Mouse (Mus musculus) adrenal gland, adult 2 months (tissue): ENCODE data around the gene Secisbp2. TPM values are rescaled to one million over a fixed set of nuclear protein-coding genes. Genes with fewer than 3 reads are reported as not detected.

ENCODE experiments used
- DNase-seq: peaks from one replicate; pipeline ENCODE4 v3.0.0; 2021
- polyA plus RNA-seq: library from polyadenylated mRNA; depleted of rRNA; stranded (reverse); fragments of >200 nt; gene quantifications from 2 replicates; pipeline ENCODE4 v1.2.3, GENCODE M21; 2012
- total RNA-seq, 2 experiments: library from RNA; stranded (reverse); gene quantifications; 2 replicates each; pipeline ENCODE4 v1.2.3; 2021

Gene Secisbp2
- total and polyA plus RNA-seq, 3 experiments, result 18.0 to 26.4 (median 18.3) TPM

DNA sequence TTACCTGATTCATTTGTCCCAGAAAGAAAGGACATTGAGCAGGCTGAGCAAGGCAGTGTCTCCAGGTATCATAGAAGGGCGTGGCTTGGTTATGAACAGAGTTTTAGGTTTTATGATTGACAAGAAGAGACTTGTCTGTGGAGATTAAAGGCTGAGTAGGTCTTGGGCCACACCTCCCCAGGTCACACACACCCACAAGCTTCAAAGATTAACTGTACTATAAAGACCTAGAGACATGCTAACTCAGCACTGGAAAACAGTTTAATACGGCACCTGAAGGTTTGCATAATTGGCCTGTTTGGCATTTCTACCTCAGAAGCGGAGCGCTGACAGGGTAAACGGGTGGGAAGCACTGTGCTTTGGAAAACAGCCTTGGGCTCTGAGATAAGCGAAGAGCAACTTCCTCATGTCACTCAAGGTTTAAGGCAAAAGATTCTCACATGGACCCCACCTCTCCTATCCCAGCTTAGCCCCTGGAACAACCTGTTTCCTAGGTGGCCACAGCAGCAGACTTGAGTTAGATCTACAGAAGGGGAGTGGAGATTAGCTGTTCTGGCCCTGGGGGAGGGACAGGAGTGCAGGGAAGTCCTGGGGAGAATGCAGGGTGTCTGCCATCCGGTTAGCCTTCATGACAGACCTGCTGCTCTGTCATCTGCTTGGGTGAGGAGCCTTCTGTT is 33.9 kb downstream of the Secisbp2 start:
- DNase-seq, result no peak

DNA sequence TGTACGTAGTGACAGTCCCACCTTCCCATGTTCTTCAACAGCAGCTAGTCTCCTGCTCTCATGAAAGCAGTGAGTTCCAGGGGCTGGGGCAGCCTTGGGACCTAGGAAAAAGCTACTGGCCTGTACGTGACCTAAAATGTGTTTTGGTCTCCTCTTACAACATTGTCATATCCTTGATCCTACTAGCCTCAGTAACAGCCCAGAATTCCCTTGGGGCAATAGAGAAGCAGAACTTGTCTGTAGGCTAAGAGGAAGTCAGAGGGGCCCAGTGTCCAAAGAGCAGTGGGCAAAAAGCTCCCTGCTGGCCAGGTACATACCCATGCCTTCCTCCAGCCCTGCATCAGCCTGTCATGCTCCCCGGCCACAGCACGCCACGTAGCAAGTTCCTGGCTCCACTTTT is 35.5 kb downstream of the Secisbp2 start:
- DNase-seq, result no peak

DNA sequence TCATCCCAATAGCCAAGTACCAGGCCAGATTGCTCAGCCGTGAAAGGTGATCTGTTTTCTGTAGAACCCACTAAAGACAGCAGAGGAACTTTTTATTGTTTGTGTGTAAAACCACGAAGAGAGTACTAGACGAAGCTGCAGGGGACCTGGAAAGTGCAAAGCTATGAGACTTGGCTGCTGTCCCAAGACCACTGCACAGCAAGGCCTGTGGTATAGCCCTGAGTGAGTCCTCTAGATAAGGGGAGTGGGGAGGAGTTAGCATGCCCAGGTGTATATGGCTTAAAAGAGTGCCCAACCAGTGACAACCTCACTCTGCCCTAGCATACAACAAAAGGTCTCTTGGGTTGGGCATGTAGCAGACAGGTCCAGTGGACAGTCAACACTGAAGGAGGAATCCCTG is 37.2 kb downstream of the Secisbp2 start:
- no peak for DNase-seq

DNA sequence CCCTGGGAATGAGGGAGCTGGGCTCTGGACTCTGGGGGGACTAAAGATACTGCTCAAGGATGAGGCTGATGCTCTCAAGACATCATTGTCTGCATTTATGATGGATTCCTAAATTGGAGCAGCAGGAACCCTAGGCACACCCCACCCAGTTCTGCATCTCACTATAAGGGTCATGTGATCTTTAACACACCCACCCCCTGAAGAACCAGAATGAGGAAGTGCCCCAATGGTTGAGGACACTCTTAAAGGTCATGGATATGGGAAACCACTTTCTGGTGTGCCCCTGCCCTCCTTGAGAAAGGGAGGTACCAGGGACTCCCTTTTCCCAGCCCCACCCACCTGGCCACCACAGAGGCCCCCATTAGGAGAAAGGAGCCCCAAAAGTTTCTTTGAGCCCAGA is 45.0 kb downstream of the Secisbp2 start:
- no peak for DNase-seq

DNA sequence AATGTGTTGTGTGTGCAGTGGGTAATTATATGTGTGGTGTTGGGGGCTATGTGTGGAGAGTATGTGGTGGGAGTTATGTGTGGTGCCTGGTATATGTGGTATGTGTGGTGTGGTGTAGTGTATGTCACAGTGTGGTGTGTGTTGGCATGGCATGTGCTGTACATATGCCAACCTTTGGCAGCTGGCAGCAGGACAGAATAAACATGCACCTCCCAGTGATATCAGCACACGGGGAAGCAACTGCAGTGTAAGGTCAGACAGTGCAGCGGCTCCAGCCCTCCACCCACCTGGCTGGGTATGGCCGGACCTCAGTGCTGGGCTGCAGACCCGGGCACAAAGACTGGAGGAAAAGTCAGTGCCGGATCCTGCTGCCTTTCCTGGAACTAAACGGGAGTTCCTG is 46.0 kb downstream of the Secisbp2 start:
- no peak for DNase-seq

DNA sequence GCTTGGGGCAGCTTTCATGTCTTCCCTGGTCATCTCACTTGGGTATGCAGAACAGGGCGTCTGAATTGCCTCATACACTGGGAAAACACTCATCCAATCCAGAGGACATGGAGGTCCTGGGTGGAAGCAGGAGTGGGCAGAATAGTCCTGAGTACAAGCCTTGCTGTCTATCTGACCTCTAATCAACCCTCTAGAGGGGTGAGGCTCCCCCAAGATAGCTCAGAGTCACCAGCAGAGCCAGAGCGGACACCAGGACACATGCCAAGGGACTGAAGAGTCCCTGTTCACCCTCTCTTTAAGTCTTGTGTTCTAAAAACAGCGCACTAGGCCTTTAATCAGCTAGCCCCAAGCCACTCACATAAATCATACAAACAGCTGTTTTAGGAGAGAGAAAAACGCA is 46.4 kb downstream of the Secisbp2 start:
- DNase-seq, result no peak

DNA sequence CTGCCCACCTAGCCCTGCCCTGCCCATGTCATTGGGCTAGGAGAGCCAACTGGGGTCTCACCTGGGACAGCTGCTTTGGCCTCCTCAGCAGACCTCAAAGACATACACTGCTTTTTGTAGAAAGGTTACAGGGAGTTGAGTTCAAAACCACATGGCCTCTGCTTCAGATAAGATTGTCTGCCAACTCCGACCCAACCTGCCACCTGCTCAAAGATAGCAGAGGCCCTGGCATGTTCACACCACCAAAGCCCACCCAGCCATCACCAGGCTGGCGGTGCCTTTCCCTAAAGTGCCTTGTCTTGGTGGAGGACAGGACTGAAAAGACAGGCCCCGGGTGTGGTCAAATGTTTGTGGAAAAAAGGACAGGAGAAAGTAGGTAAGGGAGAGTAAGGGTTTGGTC is 46.8 kb downstream of the Secisbp2 start:
- no peak for DNase-seq

DNA sequence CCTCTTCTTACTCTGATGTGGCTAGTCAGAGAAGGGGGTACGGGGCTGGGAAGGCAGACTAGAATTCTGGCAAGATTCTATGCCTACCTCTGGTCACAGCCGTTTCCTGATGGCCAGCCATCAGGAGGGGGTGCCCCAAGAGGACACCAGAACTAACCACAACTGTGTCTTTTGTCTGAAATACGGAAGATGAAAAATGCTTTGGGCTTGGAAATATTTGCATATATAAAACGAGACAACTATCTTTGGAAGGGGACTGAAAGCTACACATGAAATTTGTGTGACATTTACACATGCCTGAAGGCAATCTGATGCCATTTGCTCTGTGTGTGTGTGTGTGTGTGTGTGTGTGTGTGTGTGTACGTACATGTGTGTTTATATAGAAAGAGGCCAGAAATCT is 52.4 kb downstream of the Secisbp2 start:
- DNase-seq, result no peak

DNA sequence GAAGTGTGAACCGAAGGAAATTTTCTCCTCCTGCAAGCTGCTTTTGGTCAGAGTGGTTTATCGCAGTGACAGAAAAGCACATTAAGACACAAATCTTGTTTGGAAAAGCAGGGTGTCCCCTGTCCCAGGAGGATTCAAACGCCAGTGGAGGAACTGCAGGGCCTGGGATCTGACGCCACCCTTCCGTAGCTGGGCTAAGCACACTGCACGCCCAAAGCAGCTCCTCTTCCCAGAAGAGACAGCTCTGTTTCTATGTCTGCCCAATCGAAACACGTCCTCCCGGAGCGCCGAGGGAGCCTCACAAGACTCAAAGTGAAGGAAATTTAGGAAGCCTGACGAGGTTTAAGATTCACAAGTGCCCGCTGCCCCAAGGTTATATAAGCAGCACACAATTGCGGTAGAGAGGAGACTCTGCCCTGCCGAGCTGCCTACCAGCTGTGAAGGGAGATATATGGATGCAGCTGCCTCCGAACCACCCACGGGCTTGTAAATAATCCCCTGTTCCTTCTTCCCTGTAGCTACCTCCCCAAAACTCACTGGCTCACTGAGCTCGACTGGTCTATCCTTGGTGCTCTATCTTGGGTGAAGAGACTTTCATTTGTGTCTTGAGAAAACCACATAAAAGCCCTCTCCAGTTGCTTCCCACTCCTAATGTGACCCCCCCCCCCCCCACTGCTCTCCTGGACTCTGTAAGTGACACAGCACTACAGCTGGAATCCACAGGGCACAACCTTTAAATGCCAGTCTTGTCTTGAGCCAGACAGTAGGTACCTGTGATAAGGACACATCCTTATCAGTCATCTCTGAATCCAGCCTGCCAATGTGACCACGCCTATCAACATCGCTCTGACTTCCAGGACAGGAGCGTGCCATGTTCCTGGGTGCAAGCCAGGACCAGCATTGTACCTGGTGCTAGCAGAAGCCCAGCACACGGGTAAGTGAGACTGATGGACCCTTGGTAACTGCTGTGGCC is 54.7 kb downstream of the Secisbp2 start:
- no peak for DNase-seq

DNA sequence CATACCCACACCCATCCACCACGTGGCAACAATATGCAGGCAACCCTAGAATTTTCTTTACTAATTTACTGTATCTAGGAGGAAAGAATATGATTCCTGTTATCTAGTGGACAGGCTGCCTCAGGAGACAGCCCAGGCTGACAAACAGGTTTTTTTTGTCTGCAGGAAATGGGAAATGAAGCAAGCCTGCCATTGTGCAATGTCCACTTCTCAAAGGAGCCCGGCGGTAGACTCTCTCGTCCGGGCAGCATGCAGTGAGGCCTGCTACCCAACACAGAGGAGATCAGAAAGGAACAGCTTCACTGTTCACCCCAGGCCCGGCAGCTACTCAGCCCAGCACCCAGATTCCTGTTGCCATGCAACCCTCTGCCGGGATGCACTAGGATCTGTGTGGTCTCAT is 59.2 kb downstream of the Secisbp2 start:
- peak; percentile 35 for DNase-seq

DNA sequence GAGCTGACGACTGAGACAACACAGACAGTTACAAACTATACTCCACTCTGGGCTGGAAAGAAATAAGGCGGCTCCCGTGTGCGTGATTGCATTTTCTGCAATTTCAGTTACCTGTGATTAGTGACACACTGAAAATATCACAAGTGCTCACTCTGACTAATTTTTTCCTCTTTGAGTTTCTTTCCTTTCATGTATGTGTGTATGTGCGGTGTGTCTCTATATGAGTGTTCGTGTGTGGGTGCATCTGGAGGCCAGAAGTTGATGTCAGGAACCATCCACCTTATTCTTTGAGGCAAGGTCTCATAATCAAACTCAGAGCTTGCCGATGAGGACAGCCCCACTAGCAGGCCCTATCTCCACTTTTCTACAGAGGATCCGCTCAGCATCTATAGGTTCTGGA is 60.5 kb downstream of the Secisbp2 start:
- DNase-seq, result no peak

DNA sequence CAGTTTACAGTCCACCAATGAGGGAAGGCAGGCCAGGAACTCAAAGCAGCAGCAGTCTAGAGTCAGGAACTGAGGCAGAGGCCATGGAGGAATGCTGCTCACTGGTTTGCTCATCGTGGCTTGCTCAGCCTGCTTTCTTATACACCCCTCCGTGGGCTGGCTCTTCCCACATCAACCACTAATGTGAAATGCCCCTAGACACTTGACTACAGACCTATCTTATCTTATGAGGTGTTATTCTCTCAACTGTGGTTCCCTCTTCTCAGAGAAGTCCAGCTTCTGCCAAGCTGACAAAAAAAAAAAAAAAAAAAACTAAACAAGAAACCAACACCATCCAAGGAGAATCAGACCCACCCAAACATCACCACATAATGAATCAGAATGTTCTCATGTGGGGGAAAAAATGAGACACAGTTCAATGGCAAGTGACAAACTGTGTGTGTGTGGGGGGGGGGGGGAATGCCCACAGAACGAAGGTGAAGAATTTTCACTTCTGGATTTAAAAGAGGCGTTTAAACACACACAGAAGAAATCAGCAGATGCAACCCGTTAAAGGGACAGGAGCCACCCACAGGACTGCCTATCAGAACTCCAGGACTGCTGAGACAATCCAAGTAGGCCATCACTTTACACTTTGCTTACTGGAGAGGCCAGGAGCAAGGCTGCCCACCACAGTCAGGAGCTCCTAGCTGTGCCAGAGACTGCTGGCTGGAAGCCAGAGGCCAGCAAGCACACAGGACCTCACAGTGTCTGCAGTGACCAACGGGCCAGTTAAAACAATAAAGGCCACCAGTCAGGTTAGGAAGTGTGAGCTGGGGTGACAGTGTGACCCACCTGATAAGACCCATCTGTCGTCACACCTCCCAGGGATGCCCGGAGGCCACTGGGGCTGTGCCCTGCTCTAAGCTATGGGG is 65.1 kb downstream of the Secisbp2 start:
- peak; percentile 68 for DNase-seq

DNA sequence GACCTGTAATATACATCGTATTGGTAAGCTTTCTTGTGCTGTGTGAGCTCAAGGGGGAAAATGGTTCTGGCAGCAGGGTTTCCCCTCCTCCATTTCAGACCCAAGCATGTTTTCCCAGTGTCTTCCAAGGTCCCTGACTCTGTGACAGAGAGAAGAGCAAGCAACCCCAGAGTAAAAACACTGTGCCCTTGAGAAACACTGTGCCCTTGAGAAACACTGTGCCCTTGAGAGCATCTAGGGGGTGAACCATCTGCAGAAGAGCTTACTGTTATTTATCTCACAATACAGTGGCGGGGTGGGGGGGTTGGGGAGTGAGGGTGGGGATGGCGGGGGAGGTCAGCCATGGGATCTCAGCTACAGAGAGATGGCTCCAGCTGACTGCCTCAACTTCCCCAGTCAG is 67.8 kb downstream of the Secisbp2 start:
- peak; percentile 58 for DNase-seq

DNA sequence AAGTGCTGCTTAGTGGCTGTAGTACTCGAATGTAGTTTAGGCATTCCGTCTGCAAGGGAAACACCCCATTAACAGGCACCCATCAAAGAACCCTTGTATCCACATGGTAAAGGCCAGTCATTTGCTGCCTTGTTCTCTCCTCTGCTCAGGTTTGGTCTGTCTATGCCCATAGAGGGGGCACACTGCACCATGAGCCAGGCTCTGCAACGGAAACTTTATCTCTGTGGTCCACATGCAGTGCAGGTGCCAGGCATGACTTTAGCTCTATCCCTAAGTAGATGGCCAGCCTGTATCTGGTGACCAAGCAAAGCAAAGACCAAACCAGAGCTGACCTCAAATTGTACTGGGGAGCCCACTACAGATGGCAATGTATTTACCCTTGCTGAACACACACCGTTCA is 69.1 kb downstream of the Secisbp2 start:
- no peak for DNase-seq

DNA sequence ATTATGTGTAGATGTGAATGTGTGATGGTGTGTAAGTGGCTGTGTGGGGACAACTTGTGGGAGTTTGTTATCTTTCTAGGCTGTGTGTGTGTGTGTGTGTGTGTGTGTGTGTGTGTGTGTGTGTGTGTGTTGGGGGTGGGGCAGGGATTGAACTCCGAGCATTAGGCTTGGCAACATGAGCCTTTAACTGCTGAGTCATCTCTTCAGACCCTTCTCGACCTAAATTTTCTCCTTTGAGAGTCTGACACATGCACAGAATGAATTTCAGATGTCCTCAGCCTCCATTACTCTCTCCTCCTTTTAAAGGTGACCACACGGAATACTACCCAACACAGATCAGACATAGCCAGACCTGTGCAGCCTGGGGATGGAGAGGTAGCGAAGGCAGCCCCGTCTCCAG is 71.6 kb downstream of the Secisbp2 start:
- no peak for DNase-seq

DNA sequence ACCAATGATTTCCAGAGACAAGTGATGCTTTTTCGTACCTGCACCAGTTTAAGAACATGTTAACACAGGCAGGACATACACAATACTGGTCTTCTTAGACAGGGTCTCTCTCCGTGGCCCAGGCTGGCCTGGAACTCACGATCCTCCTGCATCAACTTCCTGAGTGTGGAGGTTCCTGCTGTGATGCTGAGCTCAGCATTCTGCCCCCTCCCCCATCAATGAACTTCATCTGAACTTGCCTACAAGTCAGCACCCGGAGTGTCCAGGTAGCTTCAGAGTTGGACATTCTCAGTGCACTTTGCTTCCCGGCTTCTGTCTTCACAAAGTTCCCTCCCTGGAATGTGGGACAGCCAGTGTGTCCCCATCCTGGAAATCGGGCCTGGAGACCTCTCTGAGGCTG is 73.1 kb downstream of the Secisbp2 start:
- no peak for DNase-seq

DNA sequence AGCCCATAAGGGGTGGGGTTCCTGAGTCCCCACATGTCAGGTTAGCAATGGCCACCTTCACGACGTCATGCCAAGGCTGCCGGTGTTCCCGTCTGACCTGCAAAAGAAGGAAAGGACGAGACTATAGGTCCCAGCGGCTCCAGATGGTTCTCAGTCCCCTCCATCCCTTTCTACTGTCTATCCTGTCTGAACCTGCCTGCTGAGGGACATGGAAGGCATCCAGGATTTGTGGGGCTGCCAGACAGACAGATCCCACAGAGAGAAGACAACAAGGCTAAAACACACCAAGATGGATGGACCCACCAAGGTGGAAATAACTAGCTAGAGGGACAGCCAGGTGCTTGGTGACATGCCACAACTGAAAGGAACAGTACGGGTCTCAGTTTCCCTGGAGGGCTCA is 73.9 kb downstream of the Secisbp2 start:
- no peak for DNase-seq

DNA sequence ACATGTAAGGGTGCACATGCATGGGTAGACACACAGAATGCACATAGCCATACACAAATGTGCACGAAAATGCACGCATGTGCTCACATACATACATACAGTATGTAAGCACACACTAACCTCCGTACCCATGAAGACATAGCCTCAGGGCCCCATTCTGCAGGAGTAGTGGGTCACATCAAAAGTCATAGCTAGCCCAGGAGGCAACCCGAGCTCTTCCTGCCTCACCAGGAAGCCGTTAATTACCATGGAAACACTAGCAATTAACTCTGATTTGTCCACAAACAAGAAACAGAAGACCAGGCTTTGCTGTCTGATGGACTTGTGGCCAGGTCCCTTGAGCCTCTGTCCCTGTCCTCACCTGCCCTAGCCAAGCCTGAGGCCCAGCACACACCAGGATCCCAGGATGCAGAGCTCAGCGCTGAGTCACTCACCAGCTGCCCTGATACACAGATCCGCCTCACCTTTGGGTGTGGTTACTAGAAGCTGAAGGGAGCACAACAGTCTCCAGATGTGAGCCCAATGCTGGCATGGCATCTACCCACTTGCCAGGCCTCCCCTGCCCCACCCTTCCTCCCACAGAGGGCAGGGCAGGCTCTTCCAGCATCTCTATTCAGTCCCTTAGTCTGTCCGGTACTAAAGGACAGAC is 74.6 kb downstream of the Secisbp2 start:
- DNase-seq, result no peak

DNA sequence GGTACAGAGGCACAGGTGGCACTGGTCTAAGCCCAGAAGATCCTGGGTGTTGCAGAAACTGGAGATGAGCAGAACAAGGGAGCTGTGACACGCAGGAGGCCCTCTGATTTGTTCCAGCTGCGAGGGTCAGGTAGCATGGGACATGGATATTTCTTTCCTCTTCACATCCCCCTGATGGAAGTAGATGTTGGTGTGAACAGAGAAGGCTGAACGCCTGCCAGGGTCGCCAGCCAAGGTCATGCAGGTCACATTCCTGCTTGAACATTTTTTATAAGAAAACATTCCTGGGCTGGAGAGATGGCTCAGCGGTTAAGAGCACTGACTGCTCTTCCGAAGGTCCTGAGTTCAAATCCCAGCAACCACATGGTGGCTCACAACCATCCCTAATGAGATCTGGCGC is 75.9 kb downstream of the Secisbp2 start:
- DNase-seq, result no peak

DNA sequence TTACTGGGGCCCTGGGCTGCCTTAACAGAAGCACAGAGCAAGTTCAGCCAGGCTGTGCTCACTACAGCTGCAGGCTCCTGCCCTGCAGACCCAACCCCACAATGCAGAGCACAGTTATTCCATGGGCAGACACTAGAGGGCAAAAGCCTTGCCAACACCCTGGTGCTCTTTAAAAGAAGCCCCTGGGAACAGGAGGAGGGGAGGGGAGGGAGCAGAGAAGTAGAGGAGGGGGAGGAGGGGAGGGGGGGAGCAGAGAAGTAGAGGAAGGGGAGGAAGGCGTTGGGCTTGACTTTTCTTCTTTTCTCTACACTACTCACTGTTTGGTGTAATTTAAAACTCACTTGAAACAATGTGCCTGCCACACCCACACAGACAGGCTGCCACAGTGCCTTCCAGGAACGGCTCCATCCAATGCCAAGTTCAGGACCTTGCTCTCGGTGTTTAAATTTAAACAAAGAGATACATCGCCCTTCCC is 78.4 kb downstream of the Secisbp2 start:
- DNase-seq, result no peak

DNA sequence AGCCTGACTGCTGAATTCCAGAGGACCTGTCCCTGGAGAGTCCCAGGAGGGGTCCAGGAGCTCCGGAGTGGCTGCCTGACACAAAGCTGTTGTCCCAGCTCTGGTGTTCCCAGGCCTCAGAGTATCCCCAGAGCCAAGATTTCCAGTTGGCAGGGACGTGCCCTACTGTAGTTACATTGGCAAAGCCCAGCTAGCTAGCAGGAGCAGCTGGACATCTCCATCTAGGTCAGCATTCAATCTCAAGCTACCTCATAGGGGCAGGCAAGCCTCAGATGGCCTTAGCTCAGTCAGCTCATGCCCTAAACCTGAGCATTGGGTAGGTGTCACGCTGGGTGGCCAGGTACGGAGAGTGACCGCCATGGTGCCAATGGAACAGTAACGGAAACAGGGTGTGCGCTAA is 80.0 kb downstream of the Secisbp2 start:
- DNase-seq, result no peak
